Mouse (Mus musculus) T-cell, adult 66 days (primary cell): ENCODE data around the gene Bhlhe41. TPM values are rescaled to one million over a fixed set of nuclear protein-coding genes. Genes with fewer than 3 reads are reported as not detected.

Source experiments
- total RNA-seq, 2 experiments: library from RNA; stranded (reverse); gene quantifications; 3 replicates in 1 of 2; 4 replicates in 1 of 2; pipeline ENCODE4 v1.2.4; 2023

Gene Bhlhe41
- total RNA-seq: under 1 TPM; 0.12 to 0.15 TPM

DNA sequence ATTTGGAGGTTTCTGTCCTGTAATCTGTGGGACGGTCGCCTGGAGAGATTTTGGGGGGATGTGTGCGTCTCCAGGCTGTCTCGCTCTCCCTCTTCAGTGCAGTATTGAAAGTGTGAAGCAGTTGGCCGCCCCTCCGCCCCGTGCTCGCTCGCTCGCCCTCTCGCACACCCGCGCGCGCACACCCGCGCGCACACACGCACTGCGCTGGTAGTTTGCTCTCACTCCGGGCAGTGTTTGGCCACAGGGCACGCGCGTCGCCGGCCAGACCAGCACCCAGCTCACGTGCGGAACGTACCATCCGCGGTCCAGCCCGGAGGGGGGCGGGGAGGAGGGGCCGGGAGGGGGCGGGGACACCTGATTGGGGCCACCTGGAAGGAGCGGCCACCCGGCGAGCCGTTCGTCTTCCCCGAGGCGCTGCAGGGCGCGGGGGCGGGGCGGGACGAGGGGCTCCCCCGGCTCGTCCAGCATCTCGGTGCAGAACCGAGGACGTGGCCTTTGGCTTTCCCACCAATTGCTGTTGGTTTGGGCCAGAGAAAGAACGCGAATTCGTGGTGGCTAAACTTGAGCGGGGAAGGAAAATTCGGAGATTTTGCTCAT lies at the start of gene Bhlhe41:
Gene Bhlhe41, minus strand, starts transcription at position 270 of the 597 bp plus-strand sequence.

Other genes starting within 250 kb of the Bhlhe41 start
- gene Tuba3b, start 249.8 kb downstream of the Bhlhe41 start, total RNA-seq: not detected
- 1 to 10 TPM; 2.9 to 4.5 TPM for gene Rassf8, start 118.8 kb downstream of the Bhlhe41 start, total RNA-seq
- not detected for gene Sspn, start 66.1 kb upstream of the Bhlhe41 start, total RNA-seq